Mouse (Mus musculus): ENCODE measurements around the gene Lim2.

GRCm38 (mm10) chr7:43438611-43439010 is 11.1 kb downstream of the Lim2 start:
- TF ChIP-seq CTCF (IDR thresholded peaks at IDR 0.05; ENCODE audit: borderline replicate concordance, insufficient read depth, low read depth, low read length) (no peak), POLR2A (IDR thresholded peaks at IDR 0.05; ENCODE audit: borderline replicate concordance, insufficient read depth, low read length) (no peak)
